Mouse (Mus musculus): ENCODE results near the gene Efna4. TPM values are rescaled to one million over a fixed set of nuclear protein-coding genes. Genes with fewer than 3 reads are reported as not detected.
A peak's percentile ranks its signal among the peaks of the same experiment; 100 is the strongest.

Gene Efna4
- total RNA-seq (2022): not detected

DNA sequence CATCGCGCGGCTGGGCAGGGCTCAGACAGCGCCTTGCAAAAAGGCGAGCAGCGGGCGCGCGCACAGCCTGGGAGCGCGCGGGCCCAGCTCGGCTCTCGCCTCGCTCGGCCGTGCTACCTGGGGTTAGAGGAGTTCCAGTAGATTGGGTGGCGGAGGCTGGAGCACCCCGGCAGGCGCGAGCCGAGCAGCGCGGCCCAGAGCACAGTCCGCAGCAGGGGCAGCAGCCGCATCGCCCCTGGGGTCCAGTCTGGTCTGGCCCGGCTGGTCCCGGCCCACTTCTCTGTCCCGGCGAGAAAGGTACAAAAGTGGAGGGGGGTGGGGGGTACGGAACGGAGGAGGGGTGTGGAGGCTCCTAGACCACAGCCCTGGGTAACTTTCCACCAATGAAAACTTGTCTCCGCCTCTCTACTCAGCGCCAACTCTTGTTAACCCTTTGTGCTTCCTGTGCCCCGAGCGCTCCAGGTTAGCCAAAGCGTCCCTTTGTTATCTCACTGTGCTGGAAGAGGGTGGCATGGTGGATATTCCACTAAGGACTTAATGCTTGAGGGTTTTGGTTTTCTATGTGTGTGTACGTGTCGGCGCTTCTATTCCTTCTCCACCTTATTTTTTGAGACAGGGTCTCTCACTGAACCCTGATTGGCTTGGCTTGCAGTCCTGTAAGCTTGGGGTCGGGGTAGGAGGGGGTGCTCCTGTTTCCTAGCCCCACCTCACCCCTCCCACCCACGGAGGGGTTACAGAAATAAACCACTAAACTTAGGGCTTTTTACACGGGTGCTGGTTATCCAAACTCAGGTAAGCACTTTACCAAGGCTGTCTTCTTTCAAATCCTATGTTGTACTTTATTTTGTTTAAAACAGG lies at the start of gene Efna4:
Gene Efna4, minus strand, starts transcription at position 308 of the 858 bp plus-strand sequence.
- DNase-seq (ENCODE audit: low spot score in 2 of 2): no peak

DNA sequence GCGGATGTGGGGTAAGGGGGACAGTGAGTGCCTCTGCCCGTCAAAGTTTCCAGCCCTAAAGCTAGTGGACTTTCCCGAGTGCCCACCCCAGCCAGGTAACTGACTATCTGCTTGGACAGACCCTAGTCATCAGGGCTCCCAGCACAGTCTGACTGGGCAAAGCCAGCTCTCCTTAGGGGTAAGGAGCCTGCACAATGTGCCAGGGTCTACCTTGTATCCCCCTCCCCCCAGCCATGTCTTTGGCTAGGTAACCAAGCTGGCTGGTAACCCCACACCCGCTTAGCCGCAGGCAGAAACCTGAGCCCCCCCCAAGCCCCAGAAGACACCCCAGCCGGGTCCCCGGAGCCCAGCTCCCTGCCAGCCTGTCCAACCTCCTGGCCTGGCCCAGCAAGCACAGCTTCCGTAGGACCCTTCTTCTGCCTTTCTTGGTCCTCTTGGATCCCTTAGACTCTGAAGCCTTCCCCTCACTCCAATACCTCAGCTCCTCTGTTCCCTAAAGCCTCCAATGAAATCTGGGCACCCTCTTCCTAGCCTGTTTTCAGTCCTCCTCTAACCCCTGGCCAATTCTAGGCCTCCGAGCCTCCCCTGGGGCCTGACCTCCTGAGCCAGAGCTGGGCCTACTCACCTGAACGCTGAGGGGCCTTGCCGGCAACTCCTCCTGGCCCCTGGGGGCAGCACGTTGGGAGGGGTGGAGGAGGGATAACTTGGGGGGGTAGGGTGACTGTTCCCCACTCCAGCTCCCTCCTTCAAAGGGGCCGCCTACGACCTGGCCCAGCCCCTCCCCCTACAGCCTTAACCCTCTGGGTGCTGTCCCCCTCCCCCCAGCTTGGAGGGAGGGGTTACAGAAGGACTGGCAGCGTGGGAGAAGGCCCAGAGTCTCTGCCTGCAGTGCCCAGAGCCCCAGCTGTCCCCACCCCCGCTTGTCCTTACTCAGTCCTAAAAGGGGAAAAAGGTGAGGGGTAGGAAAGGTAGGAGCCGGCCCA lies 48.9 kb upstream of the Efna4 start:
- DNase-seq (ENCODE audit: low spot score in 2 of 2): peak in 1 of 2 experiments; percentile 53

GRCm38 (mm10) chr3:89385451-89385850 lies 47.6 kb upstream of the Efna4 start:
- DNase-seq (ENCODE audit: low spot score in 2 of 2): no peak

DNA sequence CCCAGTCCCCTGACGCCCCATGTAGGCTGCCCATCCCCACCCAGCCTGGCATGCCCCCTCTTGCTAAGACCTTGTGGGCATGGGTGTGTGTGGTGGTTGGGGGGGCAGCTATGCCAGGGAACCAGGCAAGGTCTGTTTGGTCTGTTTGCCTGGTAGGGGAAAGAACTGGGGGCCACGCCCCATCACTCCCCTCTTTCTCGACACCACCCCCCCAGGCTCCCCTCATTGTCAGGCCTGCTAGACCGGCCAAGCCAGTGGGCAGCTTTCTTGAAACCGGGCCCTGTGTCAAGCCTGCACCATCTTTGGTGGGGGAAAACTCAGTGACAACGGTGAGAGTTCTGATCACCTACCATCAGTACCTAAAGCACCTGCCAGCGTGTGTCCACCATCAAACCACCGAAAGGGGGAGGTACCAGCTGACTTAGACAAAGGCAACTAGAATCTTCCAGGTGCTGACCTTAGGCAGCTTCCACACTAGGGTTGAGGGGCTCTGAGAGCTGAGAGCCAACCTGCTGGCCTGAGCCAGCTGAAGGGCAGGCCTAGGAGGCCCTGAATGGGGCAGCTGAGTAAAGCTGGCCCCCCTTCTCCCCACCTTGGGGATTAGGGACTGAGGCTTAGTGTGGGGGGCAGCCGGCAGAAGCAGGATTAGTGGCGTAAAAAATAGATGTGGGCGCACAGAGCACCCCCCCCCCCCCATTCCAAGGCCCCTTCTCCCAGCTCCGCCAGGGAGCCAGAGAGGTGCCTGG lies 46.7 kb upstream of the Efna4 start:
- DNase-seq (ENCODE audit: low spot score in 2 of 2): no peak

DNA sequence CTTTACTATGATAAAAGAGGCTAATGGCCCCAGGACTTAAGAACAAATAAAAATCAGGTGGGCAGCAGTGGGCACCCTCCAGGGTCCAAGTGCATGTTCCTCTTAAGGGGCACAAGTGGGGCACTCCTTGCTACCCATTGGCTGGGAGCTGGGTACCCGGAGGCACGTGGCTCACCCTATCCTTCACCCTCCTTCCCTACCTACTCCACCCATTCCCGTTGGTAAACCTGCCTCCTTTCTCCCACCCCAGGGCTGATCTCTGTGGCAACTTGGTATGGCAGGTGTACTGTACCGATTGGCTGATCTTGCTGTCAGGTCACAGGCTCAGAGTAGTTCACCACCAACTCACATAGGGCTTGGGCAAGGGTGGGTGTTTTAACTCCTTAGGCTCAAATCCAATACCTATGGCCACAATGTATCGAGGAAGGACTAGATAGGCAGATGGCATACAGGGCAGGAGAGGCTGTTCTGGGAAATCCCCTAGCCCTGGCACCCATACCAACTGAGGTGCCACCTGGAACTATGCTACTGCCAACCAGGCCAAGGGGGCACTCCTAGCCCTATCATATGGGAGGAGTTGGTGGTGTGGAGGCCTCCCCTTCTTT lies 45.9 kb upstream of the Efna4 start:
- DNase-seq (ENCODE audit: low spot score in 2 of 2): no peak

- DNase-seq (ENCODE audit: low spot score in 2 of 2): no peak
These were observed 45.1 kb upstream of the Efna4 start for GRCm38 (mm10) chr3:89382950-89383349.

GRCm38 (mm10) chr3:89382033-89382882 lies 44.4 kb upstream of the Efna4 start:
- no peak for DNase-seq (ENCODE audit: low spot score in 2 of 2)

- DNase-seq (ENCODE audit: low spot score in 2 of 2): no peak
These were observed 43.4 kb upstream of the Efna4 start for GRCm38 (mm10) chr3:89381233-89381632.

GRCm38 (mm10) chr3:89380711-89381110 lies 42.9 kb upstream of the Efna4 start:
- no peak for DNase-seq (ENCODE audit: low spot score in 2 of 2)

DNA sequence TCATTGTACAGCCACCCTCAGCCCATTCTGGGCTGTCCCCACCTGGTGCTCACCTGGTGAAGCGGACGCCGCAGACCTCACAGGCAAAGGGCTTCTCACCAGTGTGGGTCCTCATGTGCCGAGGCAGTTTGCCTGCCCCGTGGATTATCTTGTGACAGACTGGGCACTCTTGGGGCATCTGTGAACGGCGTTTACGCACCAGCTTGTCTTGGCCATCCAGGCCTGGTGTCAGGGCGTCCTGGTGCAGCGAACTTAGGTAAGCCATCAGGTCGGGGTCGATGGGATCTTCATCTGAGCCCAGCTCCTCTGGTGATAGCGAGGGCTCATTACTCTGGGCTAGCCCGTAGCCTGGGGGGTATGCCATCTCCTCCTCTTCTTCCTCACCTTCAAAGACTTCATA lies 42.5 kb upstream of the Efna4 start:
- DNase-seq (ENCODE audit: low spot score in 2 of 2): no peak

GRCm38 (mm10) chr3:89379388-89380131 lies 41.7 kb upstream of the Efna4 start:
- DNase-seq (ENCODE audit: low spot score in 2 of 2): no peak

- DNase-seq (ENCODE audit: low spot score in 2 of 2): peak; percentile 75 to 76
These were observed 40.7 kb upstream of the Efna4 start for GRCm38 (mm10) chr3:89378394-89379067.

GRCm38 (mm10) chr3:89377831-89378230 lies 40.0 kb upstream of the Efna4 start:
- DNase-seq (ENCODE audit: low spot score in 2 of 2): no peak

DNA sequence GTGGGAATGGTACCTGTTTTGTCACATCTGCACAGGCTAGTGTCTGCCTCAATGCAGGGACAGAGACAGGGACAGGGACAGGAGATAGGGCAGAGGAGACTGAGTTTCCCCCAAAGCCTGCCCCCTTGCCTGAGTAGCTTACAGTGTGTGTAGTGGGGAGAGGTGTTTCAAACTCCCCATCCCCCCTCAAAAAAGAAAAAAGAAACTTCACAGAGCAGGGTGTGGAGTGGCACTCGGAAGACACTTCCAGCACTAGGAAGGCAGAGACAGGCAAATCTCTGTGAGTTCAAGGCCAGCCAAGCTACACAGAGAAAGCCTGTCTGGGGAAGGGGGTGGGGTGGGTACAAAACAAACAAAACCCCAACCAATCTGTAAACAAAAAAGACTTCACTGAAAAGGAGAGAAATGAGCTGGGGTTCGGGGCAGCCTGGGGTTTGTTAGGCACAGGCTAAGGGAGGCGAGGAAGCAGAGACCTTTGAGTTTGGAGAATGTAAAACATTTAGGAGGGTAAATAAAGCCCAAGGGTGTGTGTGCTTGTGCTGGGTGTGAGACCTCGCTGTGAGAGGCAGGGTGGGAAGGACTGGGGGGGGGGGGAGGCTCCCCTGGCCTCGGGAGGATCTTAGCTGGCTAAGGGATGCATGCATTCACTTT lies 35.9 kb upstream of the Efna4 start:
- no peak for DNase-seq (ENCODE audit: low spot score in 2 of 2)

GRCm38 (mm10) chr3:89367338-89367737 lies 29.5 kb upstream of the Efna4 start:
- DNase-seq (ENCODE audit: low spot score in 2 of 2): no peak

DNA sequence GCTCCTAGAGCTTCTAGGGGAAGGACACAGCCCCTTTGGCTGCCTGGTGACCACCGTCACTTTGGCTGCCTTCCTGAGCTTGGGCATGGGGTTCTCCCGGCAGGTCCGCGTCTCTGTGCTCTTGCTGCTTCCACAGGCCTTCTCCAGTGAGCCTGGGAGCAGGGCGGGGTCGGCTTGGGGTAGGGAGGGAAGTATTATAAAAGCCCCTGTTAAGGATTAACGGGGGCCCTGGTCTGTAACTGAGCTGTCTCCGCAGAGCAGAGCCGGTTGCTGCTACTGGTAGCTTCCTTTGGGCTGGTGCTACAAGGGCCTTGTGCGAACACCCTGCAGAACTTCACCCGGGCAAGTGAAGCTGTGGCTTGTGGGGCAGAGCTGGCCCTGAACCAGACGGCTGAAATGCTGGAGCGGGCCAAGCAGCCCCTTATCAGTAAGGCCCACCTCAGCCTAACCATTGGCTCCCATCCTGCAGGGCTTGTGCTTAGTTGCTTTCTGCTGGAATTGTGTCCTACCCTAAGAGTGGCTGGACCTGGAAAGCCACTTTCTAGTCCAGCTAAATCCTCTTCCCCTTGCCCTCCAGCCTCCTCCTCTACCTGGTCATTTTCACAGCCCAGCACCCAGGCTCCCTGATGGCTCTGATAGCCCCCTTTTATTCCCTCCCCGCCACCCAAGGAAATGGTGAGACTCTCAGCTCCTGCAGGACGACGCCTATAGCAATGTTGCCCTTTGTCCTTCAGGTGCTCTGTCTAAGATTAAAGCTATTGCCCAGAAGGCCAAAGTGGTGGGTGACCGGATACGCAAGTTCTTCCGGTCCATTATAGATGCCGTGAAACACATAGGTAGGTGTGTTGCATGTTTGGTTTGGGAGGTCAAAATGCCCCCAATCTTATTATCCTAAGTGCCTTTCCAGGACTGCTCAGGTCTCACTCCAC lies 27.9 kb upstream of the Efna4 start:
- no peak for DNase-seq (ENCODE audit: low spot score in 2 of 2)

DNA sequence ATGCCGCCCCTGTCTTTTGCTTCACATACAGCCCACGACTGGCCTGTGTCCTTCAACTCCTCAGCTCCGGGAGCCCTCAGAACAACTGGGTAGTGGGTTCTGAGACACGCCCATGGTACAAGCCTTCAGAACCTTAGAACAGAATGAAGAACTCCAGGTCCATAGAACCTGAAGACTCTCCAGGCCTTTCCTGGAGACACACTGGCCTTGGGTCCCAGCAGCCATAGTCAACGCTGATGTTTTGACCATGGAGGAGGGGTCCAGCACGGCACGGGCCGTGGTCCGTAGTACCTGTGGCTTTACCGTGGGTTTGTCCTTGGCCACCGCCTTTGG lies 27.3 kb upstream of the Efna4 start, which contains the start of gene Dcst1:
Gene Dcst1, minus strand, starts transcription at position 101 of the 333 bp plus-strand sequence.
- DNase-seq (ENCODE audit: low spot score in 2 of 2): no peak
